Mouse (Mus musculus): Measurements from ENCODE around the gene Erlin1. TPM values are rescaled to one million over a fixed set of nuclear protein-coding genes. Genes with fewer than 3 reads are reported as not detected.

Erlin1 gene
- polyA plus RNA-seq, 1 experiment from 2014 or later: 29.5 TPM

GRCm38 (mm10) chr19:43998802-43999527 is 70.6 kb downstream of the Erlin1 start:
- H3K27me3 ChIP-seq: no peaks in the 10 kb centered on the region
- no peak overlapping the region for H3K9ac ChIP-seq (replicated peaks)
- ATAC-seq (ENCODE audit: insufficient number of reproducible peaks, insufficient read depth, low FRiP score, low TSS enrichment, low read depth): no peak
- H3K9me3 ChIP-seq: no peaks in the 10 kb centered on the region
- no peak overlapping the region for H3K27ac ChIP-seq
- H3K4me2 ChIP-seq: no peak overlapping the region
- H3K4me1 ChIP-seq (replicated peaks): no peaks in the 10 kb centered on the region
- 80% methylated on average over 11 of the region's 11 CpGs for WGBS
- no peak overlapping the region for H3K4me3 ChIP-seq (replicated peaks)
- H3K36me3 ChIP-seq: no peaks in the 10 kb centered on the region

GRCm38 (mm10) chr19:43998101-43998500 is 71.5 kb downstream of the Erlin1 start:
- H3K9ac ChIP-seq (replicated peaks): no peak overlapping the region
- no peaks in the 10 kb centered on the region for H3K27me3 ChIP-seq
- ATAC-seq (ENCODE audit: insufficient number of reproducible peaks, insufficient read depth, low FRiP score, low TSS enrichment, low read depth): no peak
- H3K27ac ChIP-seq: no peak overlapping the region
- no peaks in the 10 kb centered on the region for H3K9me3 ChIP-seq
- no peak overlapping the region for H3K4me2 ChIP-seq
- H3K4me3 ChIP-seq (replicated peaks): no peak overlapping the region
- 88% methylated on average over 10 of the region's 10 CpGs for WGBS
- no peaks in the 10 kb centered on the region for H3K4me1 ChIP-seq (replicated peaks)
- no peaks in the 10 kb centered on the region for H3K36me3 ChIP-seq

GRCm38 (mm10) chr19:43995427-43995826 is 74.2 kb downstream of the Erlin1 start:
- no peak overlapping the region for H3K9ac ChIP-seq (replicated peaks)
- no peaks in the 10 kb centered on the region for H3K36me3 ChIP-seq
- no peak overlapping the region for H3K27ac ChIP-seq
- no peak overlapping the region for H3K4me2 ChIP-seq
- no peaks in the 10 kb centered on the region for H3K27me3 ChIP-seq
- H3K4me1 ChIP-seq (replicated peaks): no peaks in the 10 kb centered on the region
- 73% methylated on average over 7 of the region's 7 CpGs for WGBS
- H3K9me3 ChIP-seq: no peaks in the 10 kb centered on the region
- no peak overlapping the region for H3K4me3 ChIP-seq (replicated peaks)
- ATAC-seq (ENCODE audit: insufficient number of reproducible peaks, insufficient read depth, low FRiP score, low TSS enrichment, low read depth): no peak

- Histone ChIP-seq H3K27me3 (no peaks in the 10 kb centered on the region), H3K27ac (no peak overlapping the region), H3K4me2 (no peak overlapping the region), H3K4me1 (replicated peaks) (no peaks in the 10 kb centered on the region), H3K9ac (replicated peaks) (no peak overlapping the region), H3K36me3 (no peaks in the 10 kb centered on the region), H3K4me3 (replicated peaks) (no peak overlapping the region), H3K9me3 (no peaks in the 10 kb centered on the region)
- no peak for ATAC-seq (ENCODE audit: insufficient number of reproducible peaks, insufficient read depth, low FRiP score, low TSS enrichment, low read depth)
- whole genome bisulfite sequencing: 72% methylated on average over 4 of the region's 4 CpGs
These were observed 77.1 kb downstream of the Erlin1 start for GRCm38 (mm10) chr19:43992464-43992863.

GRCm38 (mm10) chr19:43990362-43990761 is 79.2 kb downstream of the Erlin1 start:
- Histone ChIP-seq H3K4me2 (no peak overlapping the region), H3K9me3 (no peaks in the 10 kb centered on the region), H3K4me3 (replicated peaks) (no peak overlapping the region), H3K27me3 (peaks cover 19% of the 10 kb centered on the region), H3K36me3 (no peaks in the 10 kb centered on the region), H3K27ac (no peak overlapping the region), H3K4me1 (replicated peaks) (0 out of 2 replicates have a peak, but pooled peaks cover 9% of the 10 kb centered on the region), H3K9ac (replicated peaks) (no peak overlapping the region)
- 76% methylated on average over 8 of the region's 8 CpGs for WGBS
- ATAC-seq (ENCODE audit: insufficient number of reproducible peaks, insufficient read depth, low FRiP score, low TSS enrichment, low read depth): no peak

- Histone ChIP-seq H3K4me3 (replicated peaks) (peak within 1 kb of the TSS; percentile 16), H3K9me3 (no peaks in the 10 kb centered on the region), H3K36me3 (no peaks in the 10 kb centered on the region), H3K9ac (replicated peaks) (no peak within 1 kb of the TSS), H3K4me1 (replicated peaks) (0 out of 2 replicates have a peak, but pooled peaks cover 9% of the 10 kb centered on the region), H3K4me2 (peak within 1 kb of the TSS; percentile 42), H3K27me3 (peaks cover 23% of the 10 kb centered on the region), H3K27ac (no peak within 1 kb of the TSS)
- ATAC-seq (ENCODE audit: insufficient number of reproducible peaks, insufficient read depth, low FRiP score, low TSS enrichment, low read depth): no peak
- WGBS: 20% methylated on average over 30 of the region's 30 CpGs
These were observed 83.4 kb downstream of the Erlin1 start, which contains the start of gene Cpn1 for GRCm38 (mm10) chr19:43986069-43986794. TSS of gene Cpn1 (minus strand) at chr19:43986556.

Other genes with a start within 250 kb of the Erlin1 start
- gene Dnmbp, start 129.6 kb downstream of the Erlin1 start, polyA plus RNA-seq (2016; fragmentation: Nextera tagmentation; extraction: Ambion mirVana): 28.7 and 29.3 TPM in 2 replicates
- gene Cpn1, start 83.2 kb downstream of the Erlin1 start, polyA plus RNA-seq (2016; fragmentation: Nextera tagmentation; extraction: Ambion mirVana): 0.15 TPM in 1 of 2 replicates, not detected in the other
- gene Cyp2c23, start 40.6 kb downstream of the Erlin1 start, polyA plus RNA-seq (2016; fragmentation: Nextera tagmentation; extraction: Ambion mirVana): 0.14 and 0.31 TPM in 2 replicates
- gene Chuk, start 37.7 kb upstream of the Erlin1 start, polyA plus RNA-seq (2016; fragmentation: Nextera tagmentation; extraction: Ambion mirVana): 55.2 and 56.6 TPM in 2 replicates
- gene Cwf19l1, start 66.1 kb upstream of the Erlin1 start, polyA plus RNA-seq (2016; fragmentation: Nextera tagmentation; extraction: Ambion mirVana): 38.3 and 39.0 TPM in 2 replicates
- 105 and 108 TPM in 2 replicates for gene Bloc1s2, start 76.7 kb upstream of the Erlin1 start, polyA plus RNA-seq (2016; fragmentation: Nextera tagmentation; extraction: Ambion mirVana)
- 0.08 TPM in 1 of 2 replicates, not detected in the other for gene Pkd2l1, start 122.7 kb upstream of the Erlin1 start, polyA plus RNA-seq (2016; fragmentation: Nextera tagmentation; extraction: Ambion mirVana)
- gene Scd3, start 133.5 kb upstream of the Erlin1 start, polyA plus RNA-seq (2016; fragmentation: Nextera tagmentation; extraction: Ambion mirVana): not detected in 2 replicates
- 304 and 317 TPM in 2 replicates for gene Scd2, start 223.9 kb upstream of the Erlin1 start, polyA plus RNA-seq (2016; fragmentation: Nextera tagmentation; extraction: Ambion mirVana)